Mouse (Mus musculus) testis, adult 2 months (tissue): Measurements from ENCODE around the gene Ak8.

Experiments
- CTCF ChIP-seq: fragments of 200-500 bp; IDR thresholded peaks from 2 replicates; pipeline ENCODE4 v1.5.1; 2012; ENCODE audit warnings: low read depth, mild to moderate bottlenecking, inconsistent platforms, low read length, moderate library complexity; ENCODE audit not compliant: control insufficient read depth, insufficient read depth, insufficient replicate concordance
- POLR2A ChIP-seq: fragments of 200-500 bp; IDR thresholded peaks from 2 replicates; pipeline ENCODE4 v1.6.1; 2012; ENCODE audit warnings: low read depth, mild to moderate bottlenecking, inconsistent platforms, low read length, moderate library complexity; ENCODE audit not compliant: control insufficient read depth

- TF ChIP-seq CTCF (no peak), POLR2A (no peak)
These were observed 136.4 kb downstream of the Ak8 start for GRCm38 (mm10) chr2:28836181-28836940.
